Mouse (Mus musculus) G1E (cell line): ENCODE results near the gene Ttll12. TPM values are rescaled to one million over a fixed set of nuclear protein-coding genes. Genes with fewer than 3 reads are reported as not detected.

Experiments
- ATAC-seq: 2 replicates; pipeline ENCODE4 v1.8.0; 2016; ENCODE audit warnings: mild to moderate bottlenecking; ENCODE audit not compliant: insufficient number of reproducible peaks, poor library complexity, low FRiP score, severe bottlenecking; ENCODE audit errors: extremely low read depth
- DNase-seq: peaks from one replicate; pipeline ENCODE4 v3.0.0; 2012; ENCODE audit warnings: low spot score
- H3K27me3 ChIP-seq: 2 replicates; pipeline ENCODE4 v1.6.1; 2012; ENCODE audit warnings: mild to moderate bottlenecking, low read length, inconsistent platforms; ENCODE audit not compliant: insufficient read depth
- H3K36me3 ChIP-seq: replicated peaks from 2 replicates; pipeline ENCODE3; 2012; ENCODE audit warnings: mild to moderate bottlenecking, inconsistent platforms
- H3K4me1 ChIP-seq: 2 replicates; pipeline ENCODE4 v1.6.1; 2012; ENCODE audit warnings: low read depth, low read length, inconsistent platforms, mixed read lengths; ENCODE audit not compliant: insufficient read depth
- H3K4me3 ChIP-seq: 2 replicates; pipeline ENCODE4 v1.5.1; 2012; ENCODE audit warnings: low read depth, mild to moderate bottlenecking, inconsistent platforms, low read length, moderate library complexity, mixed read lengths
- H3K9me3 ChIP-seq: replicated peaks from 2 replicates; pipeline ENCODE4 v1.6.1; 2012; ENCODE audit warnings: inconsistent platforms
- CTCF ChIP-seq: IDR thresholded peaks from 2 replicates; pipeline ENCODE4 v1.5.1; 2012; ENCODE audit warnings: low read depth, low read length, inconsistent platforms, mixed read lengths
- GATA1 ChIP-seq: IDR thresholded peaks from 2 replicates; pipeline ENCODE4 v1.6.1; 2012; ENCODE audit warnings: borderline replicate concordance, low read length, inconsistent platforms, mixed read lengths
- GATA2 ChIP-seq: IDR thresholded peaks from 2 replicates; pipeline ENCODE4 v1.6.1; 2012; ENCODE audit warnings: low read depth, low read length, inconsistent platforms, borderline replicate concordance
- POLR2AphosphoS5 ChIP-seq: IDR thresholded peaks from 2 replicates; pipeline ENCODE4 v1.6.1; 2012; ENCODE audit warnings: low read depth, low read length, inconsistent platforms; ENCODE audit not compliant: insufficient replicate concordance
- TAL1 ChIP-seq: conservative IDR thresholded peaks from 2 replicates; pipeline ENCODE4 v1.6.1; 2012; ENCODE audit warnings: low read depth, low read length, inconsistent platforms, mixed read lengths
- polyA plus RNA-seq: library from polyadenylated mRNA; stranded (reverse); fragments of >175 nt; gene quantifications from 2 replicates; pipeline ENCODE4 v1.2.3, GENCODE M21; 2012
- total RNA-seq, 2 experiments: library from RNA; stranded (forward) in 1 of 2; stranded (reverse) in 1 of 2; fragments of 200-1000 nt in 1 of 2; fragments of >200 nt in 1 of 2; fragmentation: Nextera tagmentation in 1 of 2; gene quantifications; 2 replicates each; pipeline ENCODE4 v1.2.3; 2014 to 2017

The Ttll12 gene
- total and polyA plus RNA-seq, 3 experiments = 15.5 to 181 (median 59.4) TPM

GRCm38 (mm10) chr15:83591758-83592157 lies 3.2 kb downstream of the Ttll12 start:
- H3K4me1 ChIP-seq = peaks cover 63% of the 10 kb centered on the region
- peak overlapping the region; percentile 92; the same call in 1 of the 2 replicates for H3K4me3 ChIP-seq
- peaks cover 3% of the 10 kb centered on the region; the same call in 1 of the 2 replicates for H3K27me3 ChIP-seq
- H3K9me3 ChIP-seq = peaks cover 7% of the 10 kb centered on the region
- H3K36me3 ChIP-seq = peaks cover 64% of the 10 kb centered on the region
- TF ChIP-seq TAL1 (no peak), POLR2AphosphoS5 (no peak), GATA1 (no peak), CTCF (no peak), GATA2 (no peak)
- no peak for ATAC-seq
- no peak for DNase-seq

GRCm38 (mm10) chr15:83590841-83591240 lies 4.1 kb downstream of the Ttll12 start:
- peaks cover 73% of the 10 kb centered on the region for H3K36me3 ChIP-seq
- TF ChIP-seq GATA1 (no peak), TAL1 (no peak), GATA2 (no peak), CTCF (no peak), POLR2AphosphoS5 (no peak)
- H3K27me3 ChIP-seq = peaks cover 4% of the 10 kb centered on the region; the same call in 1 of the 2 replicates
- no peak for DNase-seq
- H3K4me3 ChIP-seq = no peak overlapping the region; the same call in 1 of the 2 replicates
- peaks cover 54% of the 10 kb centered on the region for H3K4me1 ChIP-seq
- no peak for ATAC-seq
- H3K9me3 ChIP-seq = peaks cover 16% of the 10 kb centered on the region

GRCm38 (mm10) chr15:83584741-83585220 lies 10.2 kb downstream of the Ttll12 start:
- Histone ChIP-seq H3K27me3 (peaks cover 4% of the 10 kb centered on the region; the same call in 1 of the 2 replicates), H3K4me1 (peaks cover 22% of the 10 kb centered on the region), H3K4me3 (no peak overlapping the region), H3K9me3 (peaks cover 17% of the 10 kb centered on the region), H3K36me3 (peaks cover 97% of the 10 kb centered on the region)
- no peak for DNase-seq
- no peak for ATAC-seq
- no peak for TF ChIP-seq TAL1
- no peak for TF ChIP-seq GATA2
- no peak for TF ChIP-seq POLR2AphosphoS5
- no peak for TF ChIP-seq CTCF
- TF ChIP-seq GATA1 = no peak

GRCm38 (mm10) chr15:83583419-83584156 lies 11.4 kb downstream of the Ttll12 start:
- Histone ChIP-seq H3K4me3 (no peak overlapping the region), H3K27me3 (peaks cover 4% of the 10 kb centered on the region; the same call in 1 of the 2 replicates), H3K4me1 (peaks cover 23% of the 10 kb centered on the region), H3K36me3 (peaks cover 98% of the 10 kb centered on the region), H3K9me3 (peaks cover 17% of the 10 kb centered on the region)
- DNase-seq = no peak
- peak; percentile 14; the same call in 1 of the 2 replicates for TF ChIP-seq CTCF
- no peak for TF ChIP-seq POLR2AphosphoS5
- peak; percentile 45; the same call in 1 of the 2 replicates for ATAC-seq

GRCm38 (mm10) chr15:83582931-83583330 lies 12.0 kb downstream of the Ttll12 start:
- ATAC-seq = no peak
- peaks cover 98% of the 10 kb centered on the region for H3K36me3 ChIP-seq

GRCm38 (mm10) chr15:83576651-83577050 lies 18.3 kb downstream of the Ttll12 start:
- H3K4me1 ChIP-seq = peaks cover 16% of the 10 kb centered on the region
- ATAC-seq = no peak
- no peaks in the 10 kb centered on the region for H3K9me3 ChIP-seq
- no peak overlapping the region for H3K4me3 ChIP-seq
- TF ChIP-seq GATA1 (no peak), TAL1 (no peak), POLR2AphosphoS5 (no peak), GATA2 (no peak), CTCF (no peak)
- peaks cover 94% of the 10 kb centered on the region for H3K36me3 ChIP-seq
- no peaks in the 10 kb centered on the region for H3K27me3 ChIP-seq
- DNase-seq = no peak

More at GRCm38 (mm10) chr15:83582931-83583330, 12.0 kb downstream of the Ttll12 start:
- DNase-seq = no peak
- H3K9me3 ChIP-seq = peaks cover 14% of the 10 kb centered on the region
- H3K27me3 ChIP-seq = peaks cover 4% of the 10 kb centered on the region; the same call in 1 of the 2 replicates
- TF ChIP-seq TAL1 (no peak), CTCF (no peak), GATA1 (no peak), GATA2 (no peak), POLR2AphosphoS5 (no peak)
- H3K4me1 ChIP-seq = peaks cover 24% of the 10 kb centered on the region
- H3K4me3 ChIP-seq = no peak overlapping the region
